Mouse (Mus musculus) lung, postnatal 0 days (tissue): Measurements from ENCODE around the gene Mks1. TPM values are rescaled to one million over a fixed set of nuclear protein-coding genes. Genes with fewer than 3 reads are reported as not detected.

Experiments
- ATAC-seq: fragments of 200-750 bp; cut with Nextera tagmentation; 2 replicates; pipeline ENCODE4 v1.8.0; 2017; ENCODE audit warnings: moderate library complexity
- DNase-seq: peaks from one replicate; pipeline ENCODE4 v3.0.0-alpha.2; 2016; ENCODE audit warnings: low spot score
- H3K27ac ChIP-seq: fragments of 300-500 bp; sonication (generic); 2 replicates; pipeline ENCODE4 v1.5.1; 2014; ENCODE audit warnings: antibody characterized with exemption, mild to moderate bottlenecking, low read length, mixed read lengths
- H3K27me3 ChIP-seq: fragments of 300-500 bp; sonication (generic); replicated peaks from 2 replicates; pipeline ENCODE4 v1.6.1; 2014; ENCODE audit warnings: low read length, mixed read lengths; ENCODE audit not compliant: insufficient read depth
- H3K36me3 ChIP-seq: fragments of 300-500 bp; sonication (generic); 2 replicates; pipeline ENCODE4 v1.6.1; 2014; ENCODE audit warnings: low read length, mixed read lengths; ENCODE audit not compliant: insufficient read depth
- H3K4me1 ChIP-seq: fragments of 300-500 bp; sonication (generic); 2 replicates; pipeline ENCODE4 v1.6.1; 2014; ENCODE audit warnings: antibody characterized with exemption, low read depth, low read length, mixed read lengths; ENCODE audit not compliant: insufficient read depth
- H3K4me2 ChIP-seq: fragments of 300-500 bp; sonication (generic); replicated peaks from 2 replicates; pipeline ENCODE4 v1.6.1; 2014; ENCODE audit warnings: low read depth, mild to moderate bottlenecking, low read length, moderate library complexity, mixed read lengths
- H3K4me3 ChIP-seq: fragments of 300-500 bp; sonication (generic); 2 replicates; pipeline ENCODE4 v1.5.1; 2014; ENCODE audit warnings: low read depth, low read length
- H3K9ac ChIP-seq: fragments of 300-500 bp; sonication (generic); replicated peaks from 2 replicates; pipeline ENCODE4 v1.6.1; 2014; ENCODE audit warnings: low read depth, mild to moderate bottlenecking
- H3K9me3 ChIP-seq: fragments of 300-500 bp; sonication (generic); 2 replicates; pipeline ENCODE4 v1.6.1; 2016; ENCODE audit warnings: low read length, mixed read lengths
- CTCF ChIP-seq: IDR thresholded peaks from 2 replicates; pipeline ENCODE4 v1.5.1; 2016; ENCODE audit warnings: antibody characterized with exemption, mild to moderate bottlenecking
- EP300 ChIP-seq: IDR thresholded peaks from 2 replicates; pipeline ENCODE4 v1.6.1; 2016; ENCODE audit warnings: antibody characterized with exemption, mild to moderate bottlenecking, control low read depth
- WGBS: fragments of 180-500 bp; shearing (Covaris S2); extraction: QIAGEN DNeasy Blood & Tissue Kit; methylation state at CpG from one replicate; pipeline ENCODE4 v1.1.7; 2014; 5-methylcytosine and 5-hydroxymethylcytosine counted together
- polyA plus RNA-seq: library from polyadenylated mRNA; unstranded; fragments of >200 nt; fragmentation: Nextera tagmentation; extraction: Ambion mirVana; gene quantifications from 2 replicates; pipeline ENCODE4 v1.2.1, GENCODE M21; 2015

Gene Mks1
- polyA plus RNA-seq, 1 experiment from 2014 or later = 5.6 TPM

- Histone ChIP-seq H3K9me3 (no peaks in the 10 kb centered on the region), H3K27ac (no peak overlapping the region), H3K4me2 (no peak overlapping the region), H3K36me3 (no peaks in the 10 kb centered on the region), H3K4me3 (no peak overlapping the region), H3K4me1 (no peaks in the 10 kb centered on the region), H3K27me3 (no peaks in the 10 kb centered on the region), H3K9ac (no peak overlapping the region)
- 82% methylated on average over 12 of the region's 12 CpGs for WGBS
- TF ChIP-seq CTCF (no peak), EP300 (no peak)
- DNase-seq (no peak), ATAC-seq (no peak)
Observed at GRCm38 (mm10) chr11:87846968-87847600, 5.9 kb upstream of the Mks1 start.

GRCm38 (mm10) chr11:87847884-87848283, 5.1 kb upstream of the Mks1 start:
- no peak for TF ChIP-seq EP300
- TF ChIP-seq CTCF = no peak

GRCm38 (mm10) chr11:87853597-87853954, 561 bp downstream of the Mks1 start:
- 32% methylated on average over 8 of the region's 8 CpGs for WGBS
- TF ChIP-seq CTCF (no peak), EP300 (no peak)
- 0 out of 2 replicates have a peak, but pooled peaks cover 4% of the 10 kb centered on the region for H3K4me1 ChIP-seq
- no peaks in the 10 kb centered on the region for H3K9me3 ChIP-seq
- no peaks in the 10 kb centered on the region for H3K27me3 ChIP-seq
- H3K27ac ChIP-seq = no peak overlapping the region
- ATAC-seq = peak; percentile 13
- H3K36me3 ChIP-seq = peaks cover 9% of the 10 kb centered on the region; the same call in 1 of the 2 replicates
- peak overlapping the region; percentile 70 for H3K4me2 ChIP-seq
- H3K9ac ChIP-seq = peak overlapping the region; percentile 30
- DNase-seq = peak; percentile 10
- peak overlapping the region; percentile 59 for H3K4me3 ChIP-seq

More at GRCm38 (mm10) chr11:87847884-87848283, 5.1 kb upstream of the Mks1 start:
- ATAC-seq (no peak), DNase-seq (no peak)
- Histone ChIP-seq H3K4me1 (no peaks in the 10 kb centered on the region), H3K36me3 (no peaks in the 10 kb centered on the region), H3K4me2 (no peak overlapping the region), H3K9ac (no peak overlapping the region), H3K27ac (no peak overlapping the region), H3K27me3 (no peaks in the 10 kb centered on the region), H3K4me3 (no peak overlapping the region), H3K9me3 (no peaks in the 10 kb centered on the region)
- 61% methylated on average over 6 of the region's 6 CpGs for WGBS

- WGBS = 85% methylated on average over 7 of the region's 7 CpGs
- Histone ChIP-seq H3K27me3 (no peaks in the 10 kb centered on the region), H3K4me2 (no peak overlapping the region), H3K4me3 (no peak overlapping the region), H3K36me3 (peaks cover 9% of the 10 kb centered on the region; the same call in 1 of the 2 replicates), H3K9ac (no peak overlapping the region), H3K27ac (no peak overlapping the region), H3K9me3 (no peaks in the 10 kb centered on the region), H3K4me1 (0 out of 2 replicates have a peak, but pooled peaks cover 4% of the 10 kb centered on the region)
- ATAC-seq = no peak
- DNase-seq = no peak
- TF ChIP-seq EP300 (no peak), CTCF (no peak)
Observed at GRCm38 (mm10) chr11:87854550-87854949, 1.5 kb downstream of the Mks1 start.

GRCm38 (mm10) chr11:87859273-87859672, 6.3 kb downstream of the Mks1 start:
- H3K4me3 ChIP-seq = no peak overlapping the region
- ATAC-seq (no peak), DNase-seq (no peak)
- no peak for TF ChIP-seq CTCF
- no peak for TF ChIP-seq EP300
- H3K4me1 ChIP-seq = no peaks in the 10 kb centered on the region
- H3K27ac ChIP-seq = no peak overlapping the region
- H3K9me3 ChIP-seq = no peaks in the 10 kb centered on the region
- no peak overlapping the region for H3K9ac ChIP-seq
- H3K36me3 ChIP-seq = peaks cover 9% of the 10 kb centered on the region; the same call in 1 of the 2 replicates
- WGBS = 79% methylated on average over 11 of the region's 11 CpGs
- H3K4me2 ChIP-seq = no peak overlapping the region
- H3K27me3 ChIP-seq = no peaks in the 10 kb centered on the region

GRCm38 (mm10) chr11:87860426-87860825, 7.4 kb downstream of the Mks1 start:
- WGBS = 87% methylated on average over 9 of the region's 9 CpGs
- Histone ChIP-seq H3K4me1 (no peaks in the 10 kb centered on the region), H3K27ac (no peak overlapping the region), H3K4me2 (no peak overlapping the region), H3K9me3 (no peaks in the 10 kb centered on the region), H3K4me3 (no peak overlapping the region), H3K9ac (no peak overlapping the region), H3K36me3 (peaks cover 9% of the 10 kb centered on the region; the same call in 1 of the 2 replicates), H3K27me3 (no peaks in the 10 kb centered on the region)
- TF ChIP-seq CTCF = no peak
- no peak for TF ChIP-seq EP300
- DNase-seq (no peak), ATAC-seq (no peak)
